In the genomic region with DNA sequence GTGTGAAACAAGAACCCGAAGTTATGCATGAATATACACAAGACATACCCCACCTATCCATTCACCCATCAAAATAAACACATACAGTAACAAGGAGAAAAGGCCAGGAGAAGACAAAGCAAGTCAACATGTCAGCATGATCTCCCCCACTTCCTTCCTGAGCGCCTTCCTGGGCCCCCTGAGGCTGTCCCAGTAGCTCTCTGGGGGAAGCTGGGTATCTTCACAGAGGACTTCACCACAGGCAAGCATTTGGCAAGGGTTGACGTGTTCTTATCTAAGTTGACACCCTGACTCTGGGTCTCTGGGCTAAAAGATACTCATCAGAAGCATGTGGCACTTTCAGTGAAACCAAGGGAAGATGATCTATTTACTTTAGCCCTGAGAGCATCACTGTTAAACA, we compare ENCODE assay signal across 23 mouse cellular contexts.
"Had no signal": no experiment of that assay in that cellular context is flagged by ENCODE, and none has a peak within 500 bp of the region (broad histone marks: within the 10 kb centered on the region; RNA-seq: fewer than 3 reads in every experiment).

No protein-coding gene starts in this region.

- DNase-seq: gastrocnemius, postnatal 14 days; gastrocnemius, postnatal 36 days; heart, adult 2 months; heart, postnatal 10 days; heart, postnatal 4 days; kidney, adult 18-20 months; kidney, adult 8-10 months; kidney, postnatal 10 days; kidney, postnatal 25 days; kidney, postnatal 4 days had no signal

- H3K27me3 ChIP-seq: heart, embryonic 12.5 days; hindbrain, embryonic 12.5 days; intestine, embryonic 15.5 days; limb, embryonic 15.5 days had no signal

- H3K4me2 ChIP-seq: heart, embryonic 12.5 days; hindbrain, embryonic 12.5 days; hindbrain, embryonic 14.5 days; intestine, embryonic 15.5 days; limb, embryonic 13.5 days; limb, embryonic 15.5 days had no signal

- ATAC-seq: hindbrain, embryonic 16.5 days; inflammation-experienced regulatory T-cells, adult 6 months; intestine, embryonic 15.5 days; intestine, postnatal 0 days had no signal

- H3K36me3 ChIP-seq: heart, embryonic 10.5 days; heart, embryonic 12.5 days; hindbrain, embryonic 10.5 days; hindbrain, embryonic 12.5 days; intestine, embryonic 15.5 days; limb, embryonic 13.5 days; limb, embryonic 15.5 days had no signal

- H3K4me3 ChIP-seq: heart, adult 2 months; heart, embryonic 10.5 days; heart, embryonic 12.5 days; hindbrain, embryonic 10.5 days; hindbrain, embryonic 12.5 days; intestine, embryonic 15.5 days; layer of hippocampus, adult 2 months; left cerebral cortex, adult 2 months; limb, embryonic 13.5 days; limb, embryonic 15.5 days had no signal

- H3K9me3 ChIP-seq: heart, embryonic 10.5 days; heart, embryonic 12.5 days; hindbrain, embryonic 10.5 days; hindbrain, embryonic 12.5 days; intestine, embryonic 15.5 days; limb, embryonic 15.5 days had no signal

- H3K27ac ChIP-seq: heart, adult 2 months; heart, embryonic 10.5 days; hindbrain, embryonic 10.5 days; hindbrain, embryonic 12.5 days; hindbrain, embryonic 14.5 days; intestine, embryonic 15.5 days; layer of hippocampus, adult 2 months; left cerebral cortex, adult 2 months; limb, embryonic 13.5 days; limb, embryonic 15.5 days had no signal

- H3K4me1 ChIP-seq: limb, embryonic 15.5 days had no signal

- H3K9ac ChIP-seq: heart, embryonic 12.5 days; hindbrain, embryonic 12.5 days; hindbrain, embryonic 14.5 days; intestine, embryonic 15.5 days; limb, embryonic 13.5 days; limb, embryonic 15.5 days had no signal
